Mouse (Mus musculus) effector memory CD4-positive, alpha-beta T cell, adult 7 months (primary cell): Measurements from ENCODE around the gene Tmem88. TPM values are rescaled to one million over a fixed set of nuclear protein-coding genes. Genes with fewer than 3 reads are reported as not detected.

Experiments
- polyA plus RNA-seq: library from polyadenylated mRNA; unstranded; fragments of 100-300 nt; shearing (Covaris generic); gene quantifications from one replicate; pipeline ENCODE4 v1.2.1, GENCODE M21; 2017

Tmem88 gene
- polyA plus RNA-seq = 3.3 TPM

DNA sequence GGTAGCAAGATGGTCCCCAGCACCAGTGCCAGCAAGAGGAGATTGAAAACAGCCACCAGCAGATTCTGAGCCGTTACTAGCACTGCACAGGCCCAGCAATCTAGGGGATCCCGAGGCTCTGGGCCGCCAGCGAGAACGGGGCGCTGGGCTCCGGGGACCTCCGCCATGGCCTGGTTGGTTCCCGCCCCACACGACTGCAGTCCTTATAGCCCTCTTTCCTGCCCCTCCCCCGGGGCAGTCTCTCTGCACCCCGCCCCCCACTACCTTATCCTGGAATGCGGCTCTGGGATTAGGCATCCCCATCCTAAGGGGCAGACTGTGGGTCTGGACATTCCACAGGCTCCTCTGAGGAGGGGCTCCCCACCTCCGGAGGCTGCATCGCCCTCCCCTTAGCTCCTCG lies at the start of gene Tmem88:
Tmem88 (minus strand) TSS at position 176 of the 400 bp plus-strand sequence.

DNA sequence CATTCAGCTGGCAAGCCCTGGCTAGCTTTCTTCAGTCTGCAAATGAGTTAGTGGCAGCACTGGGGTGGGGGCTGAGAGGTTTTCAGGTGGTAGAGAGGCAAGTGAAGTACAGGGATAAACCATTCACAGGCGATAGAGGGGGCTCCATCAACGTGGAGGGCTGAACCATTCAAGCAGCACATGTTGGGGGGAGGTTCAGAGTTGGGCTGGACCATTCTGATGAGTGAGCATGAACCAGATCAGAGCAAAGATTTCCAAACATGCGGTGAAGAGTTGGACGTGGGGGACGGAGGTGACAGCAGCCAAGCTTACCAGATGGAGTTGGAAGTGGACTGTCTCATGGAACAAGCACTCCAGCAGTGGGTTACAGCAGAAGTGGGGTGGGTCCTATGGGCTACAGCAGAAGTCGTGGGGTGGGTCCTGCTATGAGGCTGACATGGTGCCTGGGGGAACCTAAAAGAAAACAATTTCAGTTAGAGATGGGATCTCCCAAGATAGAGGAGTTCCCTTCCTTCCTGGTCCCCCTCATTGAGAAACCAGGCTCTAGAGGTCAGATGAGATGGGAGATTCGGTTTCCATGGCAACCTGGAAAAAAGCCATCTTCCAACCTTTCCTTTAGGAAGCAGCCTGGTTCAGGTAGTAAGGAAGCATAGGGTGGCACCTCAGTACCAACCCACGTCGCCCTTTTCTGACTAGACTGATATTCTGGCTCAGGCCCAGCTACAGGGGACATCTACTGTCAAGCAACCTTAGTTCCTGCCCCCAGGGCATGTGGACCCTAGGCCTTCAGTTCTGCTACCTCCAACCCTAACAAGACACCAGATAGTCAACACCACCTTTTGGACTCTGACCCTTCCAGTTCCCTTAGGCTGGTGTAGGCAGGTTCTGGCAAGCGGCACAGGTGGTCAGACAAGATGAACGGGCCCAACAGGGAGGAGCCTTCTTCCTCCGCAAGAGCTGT lies 15.5 kb upstream of the Tmem88 start, which contains the start of gene Kdm6b:
Kdm6b (minus strand) TSS at position 455 of the 961 bp plus-strand sequence.

DNA sequence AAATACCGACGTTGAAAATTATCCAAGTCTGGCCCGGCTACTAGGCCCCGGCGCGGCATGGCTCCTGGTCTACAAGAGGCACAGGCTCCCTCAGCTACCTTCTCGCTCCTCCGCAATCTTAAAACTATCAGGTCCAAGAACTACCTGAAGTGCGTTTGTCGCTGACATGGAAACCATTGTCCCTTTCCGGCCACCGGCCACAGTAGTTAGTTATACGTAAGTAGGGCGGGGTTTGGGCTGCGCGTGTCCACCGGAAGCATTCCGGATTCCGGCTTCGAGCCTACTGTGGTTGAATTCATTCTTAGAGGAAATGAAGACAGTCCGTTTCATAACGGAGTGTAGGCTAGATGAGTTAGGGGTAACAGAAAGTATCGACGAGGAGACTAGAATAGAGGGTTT lies 2.8 kb downstream of the Tmem88 start, which contains the start of the genes Naa38 and Cyb5d1:
Naa38 (plus strand) TSS at position 253 of the 399 bp plus-strand sequence.
Cyb5d1 (minus strand) TSS at position 397 of the 399 bp plus-strand sequence.

DNA sequence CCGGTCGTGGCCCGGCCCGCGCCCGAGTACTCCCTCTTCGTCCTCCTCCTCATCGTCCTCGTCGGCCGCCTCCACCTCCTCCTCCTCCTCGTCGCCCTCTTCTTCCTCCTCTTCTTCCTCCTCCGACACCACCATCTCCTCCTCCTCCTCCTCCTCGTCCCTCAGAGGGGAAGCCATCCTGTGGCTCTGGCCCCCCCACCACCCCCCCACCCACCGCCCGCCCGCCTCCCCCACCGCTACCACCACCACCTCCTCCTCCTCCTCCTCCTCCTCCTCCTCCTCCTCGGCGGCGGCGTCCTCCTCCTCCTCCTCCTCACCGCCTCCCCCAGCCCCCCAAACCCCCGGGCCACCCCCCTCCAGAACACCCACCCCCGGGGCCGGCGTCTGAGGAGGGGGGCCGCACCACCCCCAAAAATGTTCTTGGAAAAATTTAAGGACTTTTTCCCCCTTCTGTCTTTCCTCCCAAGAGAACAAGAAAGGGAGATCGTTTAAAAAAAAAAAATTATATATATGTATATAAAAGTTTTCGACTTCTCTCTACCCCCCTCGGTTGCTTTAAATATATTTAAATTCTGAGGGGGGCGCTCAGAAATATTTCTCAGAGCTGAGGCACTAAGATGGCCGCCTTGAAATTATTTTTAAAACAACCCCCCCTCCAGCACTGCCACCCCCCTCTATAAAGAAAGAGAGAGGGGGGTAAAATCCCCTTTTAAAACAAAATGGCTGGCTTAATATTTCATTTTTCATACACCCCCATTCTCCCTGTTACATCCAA lies 28.6 kb downstream of the Tmem88 start, which contains the start of gene Chd3:
Chd3 (minus strand) TSS at position 192 of the 775 bp plus-strand sequence.

Other genes with a start within 250 kb of the Tmem88 start
- not detected for gene Alox12b, start 241.2 kb downstream of the Tmem88 start, polyA plus RNA-seq
- gene Alox8, start 200.4 kb downstream of the Tmem88 start, polyA plus RNA-seq = 0.57 TPM
- 0.10 TPM for gene Gucy2e, start 161.2 kb downstream of the Tmem88 start, polyA plus RNA-seq
- 9.9 TPM for gene Cntrob, start 74.5 kb downstream of the Tmem88 start, polyA plus RNA-seq
- gene Trappc1, start 74.3 kb downstream of the Tmem88 start, polyA plus RNA-seq = 43.0 TPM
- gene Kcnab3, start 72.0 kb downstream of the Tmem88 start, polyA plus RNA-seq = 0.65 TPM
- gene Rnf227, start 57.8 kb downstream of the Tmem88 start, polyA plus RNA-seq = 2.2 TPM
- gene Chd3, start 28.8 kb downstream of the Tmem88 start, polyA plus RNA-seq = 65.5 TPM
- 45.5 TPM for gene Naa38, start 2.7 kb downstream of the Tmem88 start, polyA plus RNA-seq
- 28.4 TPM for gene Cyb5d1, start 2.6 kb downstream of the Tmem88 start, polyA plus RNA-seq
- gene Kdm6b, start 15.4 kb upstream of the Tmem88 start, polyA plus RNA-seq = 55.7 TPM
- 0.16 TPM for gene Dnah2, start 150.9 kb upstream of the Tmem88 start, polyA plus RNA-seq
- not detected for gene Efnb3, start 162.0 kb upstream of the Tmem88 start, polyA plus RNA-seq
- 13.1 TPM for gene Wrap53, start 182.0 kb upstream of the Tmem88 start, polyA plus RNA-seq
- 204 TPM for gene Trp53, start 182.1 kb upstream of the Tmem88 start, polyA plus RNA-seq
- gene Atp1b2, start 207.7 kb upstream of the Tmem88 start, polyA plus RNA-seq = not detected
- gene Shbg, start 219.7 kb upstream of the Tmem88 start, polyA plus RNA-seq = 0.68 TPM
- gene Sat2, start 223.8 kb upstream of the Tmem88 start, polyA plus RNA-seq = 0.59 TPM
- gene Fxr2, start 234.8 kb upstream of the Tmem88 start, polyA plus RNA-seq = 73.0 TPM